Mouse (Mus musculus): ENCODE measurements at regions not wholly inside any gene's neighbourhood (a gene's known extent, or its start where the extent isn't known, plus 50 kb on each side); places are given as distances from the start of the nearest gene placed in this dataset.

DNA sequence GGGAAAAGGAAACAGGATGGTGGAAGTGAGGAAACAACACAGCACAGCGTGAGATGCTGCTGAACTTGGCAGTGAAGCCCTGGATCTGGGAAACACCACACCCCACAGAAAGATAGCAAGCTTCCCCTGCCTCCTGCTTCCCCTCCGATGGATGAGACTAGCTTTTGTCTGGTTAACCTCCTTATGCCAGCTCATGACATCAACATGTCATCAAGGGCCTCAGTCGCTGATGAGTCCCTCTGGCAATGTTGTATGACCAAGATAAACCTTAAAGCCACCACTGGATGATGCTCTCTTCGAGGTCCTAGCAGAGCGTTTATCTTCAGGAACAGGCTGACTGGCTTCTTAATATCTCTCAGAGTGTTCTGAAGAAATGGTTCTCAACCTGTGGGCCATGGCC is 388.1 kb downstream of the Cd83 start:
- TF ChIP-seq CTCF (IDR thresholded peaks at IDR 0.05; ENCODE audit: low read depth): no peak
- TF ChIP-seq EP300 (optimal IDR thresholded peaks at IDR 0.05): no peak
- WGBS: 89% methylated on average over 5 of the region's 5 CpGs

GRCm38 (mm10) chr13:44174236-44174635 is 389.7 kb downstream of the Cd83 start:
- H3K4me3 ChIP-seq (ENCODE audit: low read depth, low read length): no peak overlapping the region
- no peaks in the 10 kb centered on the region for H3K36me3 ChIP-seq (ENCODE audit: control insufficient read depth, insufficient read depth, low read length)
- H3K27ac ChIP-seq (replicated peaks): no peak overlapping the region
- H3K4me2 ChIP-seq (replicated peaks; ENCODE audit: low read depth): no peak overlapping the region
- DNase-seq (ENCODE audit: low spot score) (no peak), ATAC-seq (ENCODE audit: low FRiP score, low TSS enrichment) (no peak)
- no peaks in the 10 kb centered on the region for H3K9me3 ChIP-seq (ENCODE audit: control insufficient read depth, low read length)
- no peaks in the 10 kb centered on the region for H3K27me3 ChIP-seq (ENCODE audit: control insufficient read depth, insufficient read depth, low read length)
- H3K4me1 ChIP-seq (replicated peaks; ENCODE audit: control insufficient read depth, insufficient read depth): no peaks in the 10 kb centered on the region
- WGBS: 89% methylated on average over 2 of the region's 2 CpGs
- no peak overlapping the region for H3K9ac ChIP-seq (ENCODE audit: low read length)
- TF ChIP-seq EP300 (optimal IDR thresholded peaks at IDR 0.05) (no peak), CTCF (IDR thresholded peaks at IDR 0.05; ENCODE audit: low read depth) (no peak)

More for the DNA sequence above, 388.1 kb downstream of the Cd83 start:
- ATAC-seq (ENCODE audit: low FRiP score, low TSS enrichment) (no peak), DNase-seq (ENCODE audit: low spot score) (no peak)
- no peak overlapping the region for H3K9ac ChIP-seq (ENCODE audit: low read length)
- no peak overlapping the region for H3K4me3 ChIP-seq (ENCODE audit: low read depth, low read length)
- no peaks in the 10 kb centered on the region for H3K27me3 ChIP-seq (ENCODE audit: control insufficient read depth, insufficient read depth, low read length)
- H3K36me3 ChIP-seq (ENCODE audit: control insufficient read depth, insufficient read depth, low read length): no peaks in the 10 kb centered on the region
- no peak overlapping the region for H3K27ac ChIP-seq (replicated peaks)
- no peaks in the 10 kb centered on the region for H3K4me1 ChIP-seq (replicated peaks; ENCODE audit: control insufficient read depth, insufficient read depth)
- no peaks in the 10 kb centered on the region for H3K9me3 ChIP-seq (ENCODE audit: control insufficient read depth, low read length)
- no peak overlapping the region for H3K4me2 ChIP-seq (replicated peaks; ENCODE audit: low read depth)

DNA sequence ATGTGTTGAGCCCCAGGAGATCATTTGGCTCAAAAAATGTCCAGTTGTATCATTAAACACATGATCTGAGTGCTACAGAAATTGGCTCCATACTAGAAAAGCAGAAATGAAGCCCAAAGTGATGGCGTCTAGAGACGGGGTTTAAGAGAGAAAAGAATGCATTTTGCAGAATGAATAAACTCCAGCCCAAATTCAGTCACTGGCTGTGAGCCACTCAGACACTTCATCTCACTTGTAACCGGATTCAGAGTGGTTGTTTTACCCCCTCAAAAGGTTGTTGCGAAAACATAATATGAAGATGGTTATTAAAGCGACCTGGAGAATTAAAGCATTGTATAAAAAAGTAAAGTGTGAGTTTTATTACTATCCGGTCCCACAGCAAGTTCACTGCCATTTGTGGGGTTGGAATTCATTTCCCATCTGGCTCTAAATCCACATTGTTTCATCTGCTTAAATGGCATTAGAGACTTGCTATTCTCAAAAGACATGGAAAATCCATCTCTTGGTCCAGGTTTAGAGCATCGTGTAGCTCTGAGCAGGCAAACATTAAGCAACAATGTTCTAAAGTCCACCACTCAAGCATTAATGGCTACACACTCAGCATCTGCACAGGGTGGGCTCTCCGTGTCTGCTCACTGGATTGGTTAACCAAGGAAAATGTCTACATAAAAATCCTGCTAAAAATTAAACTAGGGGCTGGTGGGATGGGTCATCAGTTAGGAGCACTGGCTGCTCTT is 390.9 kb downstream of the Cd83 start:
- H3K27me3 ChIP-seq (ENCODE audit: control insufficient read depth, insufficient read depth, low read length): no peaks in the 10 kb centered on the region
- TF ChIP-seq CTCF (IDR thresholded peaks at IDR 0.05; ENCODE audit: low read depth): no peak
- no peak for TF ChIP-seq EP300 (optimal IDR thresholded peaks at IDR 0.05)
- H3K4me1 ChIP-seq (replicated peaks; ENCODE audit: control insufficient read depth, insufficient read depth): no peaks in the 10 kb centered on the region
- H3K4me3 ChIP-seq (ENCODE audit: low read depth, low read length): no peak overlapping the region
- H3K9ac ChIP-seq (ENCODE audit: low read length): no peak overlapping the region
- ATAC-seq (ENCODE audit: low FRiP score, low TSS enrichment) (no peak), DNase-seq (ENCODE audit: low spot score) (no peak)
- no peak overlapping the region for H3K4me2 ChIP-seq (replicated peaks; ENCODE audit: low read depth)
- H3K9me3 ChIP-seq (ENCODE audit: control insufficient read depth, low read length): no peaks in the 10 kb centered on the region
- WGBS: 72% methylated on average over 8 of the region's 8 CpGs
- no peak overlapping the region for H3K27ac ChIP-seq (replicated peaks)
- no peaks in the 10 kb centered on the region for H3K36me3 ChIP-seq (ENCODE audit: control insufficient read depth, insufficient read depth, low read length)

GRCm38 (mm10) chr13:44176121-44176520 is 391.5 kb downstream of the Cd83 start:
- H3K27me3 ChIP-seq (ENCODE audit: control insufficient read depth, insufficient read depth, low read length): no peaks in the 10 kb centered on the region
- no peak for TF ChIP-seq CTCF (IDR thresholded peaks at IDR 0.05; ENCODE audit: low read depth)
- TF ChIP-seq EP300 (optimal IDR thresholded peaks at IDR 0.05): no peak
- 80% methylated on average over 8 of the region's 8 CpGs for WGBS
- H3K4me2 ChIP-seq (replicated peaks; ENCODE audit: low read depth): no peak overlapping the region
- no peak overlapping the region for H3K9ac ChIP-seq (ENCODE audit: low read length)
- ATAC-seq (ENCODE audit: low FRiP score, low TSS enrichment): no peak
- no peaks in the 10 kb centered on the region for H3K9me3 ChIP-seq (ENCODE audit: control insufficient read depth, low read length)
- no peaks in the 10 kb centered on the region for H3K36me3 ChIP-seq (ENCODE audit: control insufficient read depth, insufficient read depth, low read length)
- no peaks in the 10 kb centered on the region for H3K4me1 ChIP-seq (replicated peaks; ENCODE audit: control insufficient read depth, insufficient read depth)
- no peak for DNase-seq (ENCODE audit: low spot score)
- no peak overlapping the region for H3K27ac ChIP-seq (replicated peaks)
- no peak overlapping the region for H3K4me3 ChIP-seq (ENCODE audit: low read depth, low read length)

DNA sequence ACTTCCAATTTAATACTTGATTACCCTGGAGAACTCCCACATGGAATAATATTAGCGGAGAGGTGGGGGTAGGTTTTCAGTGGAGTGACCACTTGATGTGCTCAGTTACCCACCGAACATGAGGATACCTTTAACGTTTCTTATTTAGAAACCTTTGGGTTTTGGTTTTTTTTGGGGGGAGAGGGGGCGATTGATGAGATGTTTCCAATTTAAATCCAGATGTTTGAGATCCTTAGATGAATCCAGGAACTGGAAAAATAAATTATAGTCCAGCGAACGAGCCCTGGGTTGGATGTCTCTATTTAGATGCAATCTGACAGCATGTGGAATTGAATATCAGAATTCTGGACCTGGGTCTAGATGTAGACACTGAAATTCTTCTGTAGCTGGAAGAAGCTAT is 393.4 kb downstream of the Cd83 start:
- no peaks in the 10 kb centered on the region for H3K9me3 ChIP-seq (ENCODE audit: control insufficient read depth, low read length)
- DNase-seq (ENCODE audit: low spot score) (no peak), ATAC-seq (ENCODE audit: low FRiP score, low TSS enrichment) (no peak)
- no peak overlapping the region for H3K4me3 ChIP-seq (ENCODE audit: low read depth, low read length)
- 83% methylated on average over 6 of the region's 6 CpGs for WGBS
- no peaks in the 10 kb centered on the region for H3K4me1 ChIP-seq (replicated peaks; ENCODE audit: control insufficient read depth, insufficient read depth)
- no peak overlapping the region for H3K4me2 ChIP-seq (replicated peaks; ENCODE audit: low read depth)
- H3K36me3 ChIP-seq (ENCODE audit: control insufficient read depth, insufficient read depth, low read length): no peaks in the 10 kb centered on the region
- TF ChIP-seq EP300 (optimal IDR thresholded peaks at IDR 0.05): no peak
- no peak for TF ChIP-seq CTCF (IDR thresholded peaks at IDR 0.05; ENCODE audit: low read depth)
- H3K27me3 ChIP-seq (ENCODE audit: control insufficient read depth, insufficient read depth, low read length): no peaks in the 10 kb centered on the region
- H3K27ac ChIP-seq (replicated peaks): no peak overlapping the region
- H3K9ac ChIP-seq (ENCODE audit: low read length): no peak overlapping the region

DNA sequence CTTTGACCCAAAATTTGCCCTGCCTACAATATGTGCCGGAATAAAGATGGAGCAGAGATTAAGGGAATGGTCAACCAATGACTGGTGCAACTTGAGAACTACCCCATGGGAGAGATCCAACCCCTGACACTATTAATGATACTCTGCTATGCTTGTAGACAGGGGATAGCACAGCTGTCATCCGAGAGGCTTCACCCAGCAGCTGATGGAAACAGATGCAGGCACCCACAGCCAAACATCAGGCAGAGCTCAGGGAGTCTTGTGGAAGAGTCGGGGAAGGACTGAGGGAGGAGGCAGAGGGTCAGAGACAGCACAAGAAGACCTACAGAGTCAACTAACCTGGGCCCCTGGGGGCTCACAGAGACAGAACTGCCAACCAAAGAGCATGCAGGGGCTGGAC is 395.8 kb downstream of the Cd83 start:
- DNase-seq (ENCODE audit: low spot score) (no peak), ATAC-seq (ENCODE audit: low FRiP score, low TSS enrichment) (no peak)
- TF ChIP-seq EP300 (optimal IDR thresholded peaks at IDR 0.05) (no peak), CTCF (IDR thresholded peaks at IDR 0.05; ENCODE audit: low read depth) (no peak)
- Histone ChIP-seq H3K9me3 (ENCODE audit: control insufficient read depth, low read length) (no peaks in the 10 kb centered on the region), H3K9ac (ENCODE audit: low read length) (no peak overlapping the region), H3K27me3 (ENCODE audit: control insufficient read depth, insufficient read depth, low read length) (no peaks in the 10 kb centered on the region), H3K27ac (replicated peaks) (no peak overlapping the region), H3K4me2 (replicated peaks; ENCODE audit: low read depth) (no peak overlapping the region), H3K4me1 (replicated peaks; ENCODE audit: control insufficient read depth, insufficient read depth) (no peaks in the 10 kb centered on the region), H3K4me3 (ENCODE audit: low read depth, low read length) (no peak overlapping the region), H3K36me3 (ENCODE audit: control insufficient read depth, insufficient read depth, low read length) (no peaks in the 10 kb centered on the region)
- 73% methylated on average over 3 of the region's 3 CpGs for WGBS

All from stomach, postnatal 0 days (tissue).